Mouse (Mus musculus): Measurements from ENCODE around the gene Myof.

GRCm38 (mm10) chr19:37921098-37921497 is 122.3 kb downstream of the Myof start:
- TF ChIP-seq POLR2A (IDR thresholded peaks at IDR 0.05; ENCODE audit: control insufficient read depth, extremely low read depth, insufficient read depth, low read length, poor library complexity) (no peak), CTCF (IDR thresholded peaks at IDR 0.05; ENCODE audit: borderline replicate concordance, control insufficient read depth, extremely low read depth, insufficient read depth, low read length, poor library complexity) (no peak)
